Mouse (Mus musculus) layer of hippocampus, postnatal 10 days (tissue): Measurements from ENCODE around the gene Adam17. TPM values are rescaled to one million over a fixed set of nuclear protein-coding genes. Genes with fewer than 3 reads are reported as not detected.
A peak's percentile ranks its signal among the peaks of the same experiment; 100 is the strongest.
"Not testable (repeated sequence)": the region's sequence is repeated elsewhere in the genome, so short reads cannot be mapped to it uniquely, and the experiment has no call there.

Experiments
- DNase-seq, 2 experiments: peaks; one replicate each; pipeline ENCODE4 v3.0.0; 2021; ENCODE audit warnings: low spot score in 2 of 2
- long read RNA-seq: library from polyadenylated mRNA; stranded (forward); transcript quantifications from one replicate; pipeline ENCODE4 v2.0.0, GENCODE M21; 2023
- total RNA-seq, 2 experiments: library from RNA; stranded (reverse); gene quantifications; 2 replicates each; pipeline ENCODE4 v1.2.3; 2021

The Adam17 gene
- 10 to 100 TPM; 21.5 to 26.4 TPM for total RNA-seq
- long read RNA-seq, full-length matches to known transcripts = 4 of 16 reads
- long read RNA-seq, partial matches to known transcripts = 3 of 16 reads
- long read RNA-seq, other reads (novel, unspliced or antisense) = 9 of 16 reads

- DNase-seq = peak; percentile 97
Observed at GRCm38 (mm10) chr12:21373100-21373819, at the start of gene Adam17. TSS of gene Adam17 (minus strand) at chr12:21373632.

GRCm38 (mm10) chr12:21418621-21419131 is 45.2 kb upstream of the Adam17 start:
- DNase-seq = peak; percentile 21 to 34

GRCm38 (mm10) chr12:21418083-21418482 is 44.7 kb upstream of the Adam17 start:
- peak in 1 of 2 experiments; percentile 21 for DNase-seq

GRCm38 (mm10) chr12:21417100-21418070 is 44.0 kb upstream of the Adam17 start, which contains the start of gene Ywhaq:
TSS of gene Ywhaq (minus strand) at chr12:21417637.
- DNase-seq = peak; percentile 94 to 97

- peak; percentile 36 to 41 for DNase-seq
Observed at GRCm38 (mm10) chr12:21416506-21416905, 43.1 kb upstream of the Adam17 start.

- DNase-seq = no peak
Observed at GRCm38 (mm10) chr12:21410620-21411019, 37.2 kb upstream of the Adam17 start.

- DNase-seq = no peak
Observed at GRCm38 (mm10) chr12:21409651-21410050, 36.2 kb upstream of the Adam17 start.

- no peak for DNase-seq
Observed at GRCm38 (mm10) chr12:21408789-21409367, 35.4 kb upstream of the Adam17 start.

- no peak for DNase-seq
Observed at GRCm38 (mm10) chr12:21402771-21403170, 29.3 kb upstream of the Adam17 start.

- no peak for DNase-seq
Observed at GRCm38 (mm10) chr12:21386201-21386600, 12.8 kb upstream of the Adam17 start.

- not testable (repeated sequence) for DNase-seq
Observed at GRCm38 (mm10) chr12:21378765-21379346, 5.4 kb upstream of the Adam17 start.

- no peak for DNase-seq
Observed at GRCm38 (mm10) chr12:21375376-21376157, 2.1 kb upstream of the Adam17 start.

GRCm38 (mm10) chr12:21373820-21374475 is 516 bp upstream of the Adam17 start:
- DNase-seq = no peak

- DNase-seq = no peak
Observed at GRCm38 (mm10) chr12:21370035-21370611, 3.3 kb downstream of the Adam17 start.

GRCm38 (mm10) chr12:21369087-21369410 is 4.4 kb downstream of the Adam17 start:
- no peak for DNase-seq

- DNase-seq = no peak
Observed at GRCm38 (mm10) chr12:21368376-21369086, 4.9 kb downstream of the Adam17 start.

GRCm38 (mm10) chr12:21364624-21365435 is 8.6 kb downstream of the Adam17 start:
- DNase-seq = no peak

GRCm38 (mm10) chr12:21363195-21363594 is 10.2 kb downstream of the Adam17 start:
- DNase-seq = no peak
